Mouse (Mus musculus) embryonic fibroblast, embryonic 13.5 days (primary cell): ENCODE results near the gene Klhl5.

ENCODE experiments used
- CTCF ChIP-seq: IDR thresholded peaks from 2 replicates; pipeline ENCODE4 v1.5.1; 2011; ENCODE audit warnings: mild to moderate bottlenecking, control low read depth, low read length, moderate library complexity, borderline replicate concordance; ENCODE audit not compliant: insufficient read depth
- POLR2A ChIP-seq: IDR thresholded peaks from 2 replicates; pipeline ENCODE4 v1.6.1; 2011; ENCODE audit warnings: low read depth, mild to moderate bottlenecking, control low read depth, low read length, moderate library complexity

GRCm38 (mm10) chr5:65145499-65146101 is 38.3 kb downstream of the Klhl5 start:
- TF ChIP-seq CTCF (no peak), POLR2A (no peak)
